Mouse (Mus musculus) MEL (cell line): ENCODE measurements at regions not wholly inside any gene's neighbourhood (a gene's known extent, or its start where the extent isn't known, plus 50 kb on each side); places are given as distances from the start of the nearest gene placed in this dataset.

Experiments used
- DNase-seq: peaks from one replicate; pipeline ENCODE4 v3.0.0; 2011; ENCODE audit warnings: low read depth, low spot score
- H3K27ac ChIP-seq: 2 replicates; pipeline ENCODE4 v1.5.1; 2012; ENCODE audit warnings: low read depth, mild to moderate bottlenecking, control low read depth, low read length, moderate library complexity; ENCODE audit not compliant: control insufficient read depth
- H3K27me3 ChIP-seq, 2 experiments: fragments of 150-350 bp in 1 of 2; sonication (generic) in 1 of 2; 2 replicates each; pipeline ENCODE4 v1.6.1; 2012; ENCODE audit warnings: low read length in 2 of 2, mild to moderate bottlenecking in 2 of 2, improper control_type of control experiment in 1 of 2, moderate library complexity in 1 of 2; ENCODE audit not compliant: insufficient read depth in 2 of 2, control insufficient read depth in 1 of 2
- H3K36me3 ChIP-seq, 2 experiments: 2 replicates each; pipeline ENCODE4 v1.6.1; 2012 to 2014; ENCODE audit warnings: low read length in 2 of 2, improper control_type of control experiment in 1 of 2, inconsistent platforms in 1 of 2, mild to moderate bottlenecking in 1 of 2; ENCODE audit not compliant: insufficient read depth in 2 of 2, control insufficient read depth in 1 of 2
- H3K4me1 ChIP-seq, 2 experiments: fragments of 150-350 bp in 1 of 2; sonication (generic) in 1 of 2; 2 replicates each; pipeline ENCODE4 v1.6.1; 2012; ENCODE audit warnings: low read length in 2 of 2, improper control_type of control experiment in 1 of 2, mild to moderate bottlenecking in 1 of 2; ENCODE audit not compliant: insufficient read depth in 2 of 2, control insufficient read depth in 1 of 2
- H3K4me3 ChIP-seq, 2 experiments: fragments of 150-350 bp in 1 of 2; sonication (generic) in 1 of 2; 2 replicates each; pipeline ENCODE4 v1.5.1; 2012; ENCODE audit warnings: low read depth in 2 of 2, low read length in 2 of 2, mild to moderate bottlenecking in 2 of 2, moderate library complexity in 2 of 2, control low read depth in 1 of 2, improper control_type of control experiment in 1 of 2; ENCODE audit not compliant: control insufficient read depth in 1 of 2, insufficient read depth in 1 of 2
- H3K79me2 ChIP-seq: 2 replicates; pipeline ENCODE4 v1.6.1; 2012; ENCODE audit warnings: mild to moderate bottlenecking, low read length, moderate library complexity; ENCODE audit not compliant: control insufficient read depth, poor library complexity, insufficient read depth
- H3K9ac ChIP-seq: 2 replicates; pipeline ENCODE4 v1.6.1; 2012; ENCODE audit warnings: low read depth, mild to moderate bottlenecking, control low read depth, low read length, moderate library complexity; ENCODE audit not compliant: control insufficient read depth, poor library complexity, severe bottlenecking
- H3K9me3 ChIP-seq: fragments of 150-350 bp; sonication (generic); replicated peaks from 2 replicates; pipeline ENCODE4 v1.6.1; 2012; ENCODE audit warnings: mild to moderate bottlenecking, low read length, improper control_type of control experiment, moderate library complexity; ENCODE audit not compliant: insufficient read depth
- BHLHE40 ChIP-seq: IDR thresholded peaks from 2 replicates; pipeline ENCODE4 v1.6.1; 2012; ENCODE audit warnings: low read depth, mild to moderate bottlenecking, inconsistent platforms, low read length, improper control_type of control experiment, borderline replicate concordance
- CHD1 ChIP-seq: IDR thresholded peaks from 2 replicates; pipeline ENCODE4 v1.6.1; 2012; ENCODE audit warnings: low read depth, mild to moderate bottlenecking, inconsistent platforms, low read length, improper control_type of control experiment
- CHD2 ChIP-seq: IDR thresholded peaks from 2 replicates; pipeline ENCODE4 v1.6.1; 2011; ENCODE audit warnings: low read length, improper control_type of control experiment
- CTCF ChIP-seq, 3 experiments: IDR thresholded peaks in 2 of 3; conservative IDR thresholded peaks in 1 of 3; 2 replicates each; pipeline ENCODE4 v1.5.1; 2011 to 2012; ENCODE audit warnings: low read length in 3 of 3, low read depth in 2 of 3, mild to moderate bottlenecking in 2 of 3, improper control_type of control experiment in 1 of 3, inconsistent platforms in 1 of 3, mixed read lengths in 1 of 3, moderate library complexity in 1 of 3; ENCODE audit not compliant: control insufficient read depth in 1 of 3, insufficient read depth in 1 of 3, poor library complexity in 1 of 3, severe bottlenecking in 1 of 3
- E2F4 ChIP-seq: IDR thresholded peaks from 2 replicates; pipeline ENCODE4 v1.6.1; 2011; ENCODE audit warnings: low read depth, low read length, improper control_type of control experiment, borderline replicate concordance
- ELF1 ChIP-seq: IDR thresholded peaks from 2 replicates; pipeline ENCODE4 v1.6.1; 2014; ENCODE audit warnings: low read depth, mild to moderate bottlenecking, inconsistent platforms, low read length, improper control_type of control experiment, moderate library complexity
- EP300 ChIP-seq, 2 experiments: IDR thresholded peaks; 2 replicates each; pipeline ENCODE4 v1.6.1; 2011; ENCODE audit warnings: improper control_type of control experiment in 2 of 2, low read length in 2 of 2, low read depth in 1 of 2, mild to moderate bottlenecking in 1 of 2
- ETS1 ChIP-seq: IDR thresholded peaks from 2 replicates; pipeline ENCODE4 v1.6.1; 2012; ENCODE audit warnings: low read depth, mild to moderate bottlenecking, inconsistent platforms, low read length, improper control_type of control experiment, moderate library complexity
- GABPA ChIP-seq: IDR thresholded peaks from 2 replicates; pipeline ENCODE4 v1.6.1; 2012; ENCODE audit warnings: low read depth, mild to moderate bottlenecking, inconsistent platforms, low read length, improper control_type of control experiment, moderate library complexity
- KAT2A ChIP-seq: conservative IDR thresholded peaks from 2 replicates; pipeline ENCODE4 v1.6.1; 2012; ENCODE audit warnings: low read depth, low read length, improper control_type of control experiment, inconsistent platforms
- MAX ChIP-seq: IDR thresholded peaks from 2 replicates; pipeline ENCODE4 v1.6.1; 2011; ENCODE audit warnings: low read length, improper control_type of control experiment
- MAZ ChIP-seq: IDR thresholded peaks from 2 replicates; pipeline ENCODE4 v1.6.1; 2012; ENCODE audit warnings: low read depth, mild to moderate bottlenecking, inconsistent platforms, low read length, improper control_type of control experiment
- MXI1 ChIP-seq: IDR thresholded peaks from 2 replicates; pipeline ENCODE4 v1.6.1; 2011; ENCODE audit warnings: mild to moderate bottlenecking, low read depth, low read length, improper control_type of control experiment
- MYC ChIP-seq: IDR thresholded peaks from 2 replicates; pipeline ENCODE4 v1.6.1; 2011; ENCODE audit warnings: low read depth, mild to moderate bottlenecking, low read length, improper control_type of control experiment, moderate library complexity
- NRF1 ChIP-seq: IDR thresholded peaks from 2 replicates; pipeline ENCODE4 v1.6.1; 2014; ENCODE audit warnings: low read depth, mild to moderate bottlenecking, inconsistent platforms, low read length, improper control_type of control experiment, moderate library complexity; ENCODE audit not compliant: poor library complexity, insufficient read depth, severe bottlenecking
- POLR2AphosphoS2 ChIP-seq: IDR thresholded peaks from 2 replicates; pipeline ENCODE4 v1.6.1; 2011; ENCODE audit warnings: low read length, improper control_type of control experiment
- POLR2AphosphoS5 ChIP-seq: IDR thresholded peaks from 2 replicates; pipeline ENCODE4 v1.6.1; 2012; ENCODE audit warnings: low read depth, borderline replicate concordance, mild to moderate bottlenecking, inconsistent platforms, low read length, moderate library complexity, mixed read lengths
- RAD21 ChIP-seq: IDR thresholded peaks from 2 replicates; pipeline ENCODE4 v1.6.1; 2011; ENCODE audit warnings: mild to moderate bottlenecking, low read depth, low read length, improper control_type of control experiment
- RCOR1 ChIP-seq: IDR thresholded peaks from 2 replicates; pipeline ENCODE4 v1.6.1; 2012; ENCODE audit warnings: low read depth, mild to moderate bottlenecking, inconsistent platforms, low read length, improper control_type of control experiment
- TBP ChIP-seq: IDR thresholded peaks from 2 replicates; pipeline ENCODE4 v1.8.0; 2011; ENCODE audit warnings: low read depth, low read length, improper control_type of control experiment
- TCF12 ChIP-seq: IDR thresholded peaks from 2 replicates; pipeline ENCODE4 v1.6.1; 2014; ENCODE audit warnings: low read depth, mild to moderate bottlenecking, inconsistent platforms, low read length, improper control_type of control experiment, moderate library complexity
- USF1 ChIP-seq: IDR thresholded peaks from 2 replicates; pipeline ENCODE4 v1.6.1; 2014; ENCODE audit warnings: low read depth, mild to moderate bottlenecking, inconsistent platforms, low read length, improper control_type of control experiment, moderate library complexity
- ZMIZ1 ChIP-seq: IDR thresholded peaks from 2 replicates; pipeline ENCODE4 v1.6.1; 2012; ENCODE audit warnings: low read depth, mild to moderate bottlenecking, inconsistent platforms, low read length, improper control_type of control experiment, moderate library complexity

DNA sequence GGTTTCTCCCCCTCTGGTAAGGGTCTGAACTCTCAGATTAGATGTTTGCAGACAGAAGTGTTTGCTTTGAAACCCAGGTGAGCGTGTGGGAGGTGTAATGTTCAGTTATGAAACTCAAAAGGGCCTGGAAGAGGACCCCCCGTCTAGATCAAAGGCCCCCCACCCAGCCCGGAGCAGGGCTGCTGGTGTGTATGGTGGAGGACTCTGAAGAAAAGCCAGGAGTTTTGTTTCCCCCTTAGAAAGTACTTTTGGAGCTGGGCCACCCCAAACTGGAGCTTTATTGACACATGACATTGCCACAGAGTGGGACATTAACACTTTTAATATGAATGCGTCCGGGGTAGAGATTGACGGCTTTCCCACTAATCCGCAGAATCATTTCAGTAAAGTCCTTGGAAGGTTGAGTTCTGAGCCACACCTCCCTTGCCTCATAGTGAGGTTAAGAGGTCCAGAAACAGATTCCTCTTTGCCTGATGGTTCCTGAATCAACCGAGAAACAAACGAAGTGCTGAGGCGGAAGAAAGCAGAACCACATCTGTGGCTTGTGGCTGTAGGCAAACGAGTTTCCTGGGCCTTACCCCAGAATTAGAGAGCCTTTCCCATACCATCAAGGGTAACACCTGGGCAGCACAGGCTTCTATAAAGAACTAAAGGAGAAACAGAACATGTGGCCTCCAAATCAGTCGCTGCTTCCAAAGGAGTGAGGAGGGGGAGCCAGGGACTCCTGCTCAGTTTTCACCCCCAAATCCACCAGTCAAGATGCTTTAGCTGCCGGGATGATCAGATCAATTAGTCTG, 78.0 kb upstream of the Ralgps2 start:
- DNase-seq: no peak
- no peaks in the 10 kb centered on the region for H3K79me2 ChIP-seq
- 0 out of 4 replicates have a peak, but pooled peaks cover 0 to 1% of the 10 kb centered on the region in 2 experiments for H3K27me3 ChIP-seq
- H3K9ac ChIP-seq: no peak overlapping the region
- H3K9me3 ChIP-seq: no peaks in the 10 kb centered on the region
- no peaks in the 10 kb centered on the region for H3K36me3 ChIP-seq
- H3K4me1 ChIP-seq: no peaks in the 10 kb centered on the region
- no peak overlapping the region for H3K27ac ChIP-seq
- TF ChIP-seq ELF1: no peak
- no peak for TF ChIP-seq TCF12
- no peak for TF ChIP-seq CTCF (IDR thresholded peaks at IDR 0.05 in 2 of 3, conservative IDR thresholded peaks at IDR 0.05 in 1 of 3; ENCODE audit: control insufficient read depth in 1 of 3, insufficient read depth in 1 of 3, low read depth in 2 of 3, low read length in 3 of 3, poor library complexity in 1 of 3, severe bottlenecking in 1 of 3)
- no peak for TF ChIP-seq MAX
- TF ChIP-seq MXI1: no peak
- no peak for TF ChIP-seq ETS1
- no peak overlapping the region for H3K4me3 ChIP-seq

DNA sequence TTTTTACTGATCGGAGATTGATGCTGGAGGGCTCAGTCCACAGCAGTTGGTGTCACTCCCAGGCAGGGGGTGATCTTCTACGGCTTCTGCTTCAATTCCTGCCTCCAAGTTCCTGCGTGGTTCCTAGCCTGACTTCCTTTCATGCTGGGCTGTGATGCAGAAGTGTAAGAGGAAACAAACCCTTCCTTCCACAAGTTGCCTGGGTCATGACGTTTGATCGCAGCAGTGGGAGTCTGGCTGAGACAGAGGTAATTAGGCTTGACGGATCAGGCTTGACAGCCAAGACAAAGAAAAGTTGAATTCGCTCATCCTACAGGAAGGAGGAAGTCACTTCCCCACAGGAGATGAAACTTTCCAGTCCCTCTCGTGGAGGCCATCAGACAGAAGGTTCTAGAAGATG, 77.2 kb upstream of the Ralgps2 start:
- no peak for DNase-seq
- H3K4me1 ChIP-seq: no peaks in the 10 kb centered on the region

DNA sequence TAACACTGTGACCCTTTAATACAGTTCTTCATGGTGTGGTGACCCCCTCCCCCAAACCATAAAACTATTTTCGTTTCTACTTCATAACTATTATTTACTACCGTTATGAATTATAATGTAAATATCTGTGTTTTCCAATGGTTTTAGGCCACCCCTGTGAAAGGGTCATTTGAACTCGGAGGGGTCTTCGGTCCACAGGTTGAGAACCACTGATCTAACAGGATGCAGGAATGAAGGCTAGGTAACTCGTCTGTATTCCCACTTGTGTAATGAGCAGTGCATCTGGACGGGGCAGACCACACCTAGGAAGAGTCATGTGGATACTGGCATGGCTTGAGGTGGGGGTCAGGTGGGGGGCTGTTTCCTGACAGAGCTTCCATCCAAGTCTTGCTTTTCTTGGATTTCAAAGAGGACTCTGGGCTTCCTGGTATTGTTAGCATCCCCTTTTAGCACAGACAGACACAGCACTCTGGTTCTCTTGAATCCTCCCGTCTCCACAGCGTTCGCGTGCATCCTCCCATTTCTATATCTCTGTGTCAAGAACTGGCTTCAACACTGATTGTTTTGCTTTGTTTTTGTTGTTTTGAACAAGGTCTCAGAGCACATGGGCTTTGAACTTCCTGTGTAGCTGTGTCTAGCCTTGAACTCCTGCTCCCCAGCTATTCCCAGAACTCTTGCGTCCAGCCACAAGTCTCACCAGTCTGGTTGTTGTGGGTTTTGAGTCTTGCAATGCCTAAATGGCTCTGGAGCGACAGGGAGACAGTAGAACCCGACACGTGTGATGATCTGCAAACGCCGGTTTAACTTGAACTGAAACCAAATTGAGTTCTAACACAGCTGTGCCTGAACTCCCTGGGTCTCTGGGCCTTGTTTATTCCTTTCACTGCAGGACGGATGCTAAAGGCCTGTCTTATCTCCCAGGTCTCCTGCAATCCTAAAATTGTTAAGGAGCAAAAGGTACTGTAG, 75.4 kb upstream of the Ralgps2 start:
- peaks cover 0 to 1% of the 10 kb centered on the region in 2 experiments; a peak in 1 of 4 replicates for H3K27me3 ChIP-seq
- no peak overlapping the region for H3K9ac ChIP-seq
- H3K79me2 ChIP-seq: no peaks in the 10 kb centered on the region
- H3K27ac ChIP-seq: no peak overlapping the region
- H3K9me3 ChIP-seq: no peaks in the 10 kb centered on the region
- no peak overlapping the region for H3K4me3 ChIP-seq
- no peaks in the 10 kb centered on the region for H3K36me3 ChIP-seq
- no peak for DNase-seq
- no peaks in the 10 kb centered on the region for H3K4me1 ChIP-seq
- TF ChIP-seq BHLHE40 (no peak), EP300 (IDR thresholded peaks at IDR 0.05; ENCODE audit: low read depth in 1 of 2, low read length in 2 of 2) (no peak), E2F4 (no peak), CHD1 (no peak), GABPA (no peak), RAD21 (no peak), TBP (no peak), POLR2AphosphoS5 (no peak), MAX (no peak), CHD2 (no peak), USF1 (no peak), RCOR1 (no peak), POLR2AphosphoS2 (no peak), ZMIZ1 (no peak), MAZ (no peak), NRF1 (no peak)

More for the DNA sequence above, 77.2 kb upstream of the Ralgps2 start:
- no peak overlapping the region for H3K9ac ChIP-seq
- no peaks in the 10 kb centered on the region for H3K36me3 ChIP-seq
- no peaks in the 10 kb centered on the region for H3K79me2 ChIP-seq
- TF ChIP-seq TBP (no peak), MYC (no peak), RCOR1 (no peak), KAT2A (no peak)
- no peak overlapping the region for H3K4me3 ChIP-seq
- no peaks in the 10 kb centered on the region for H3K9me3 ChIP-seq
- 0 out of 4 replicates have a peak, but pooled peaks cover 0 to 1% of the 10 kb centered on the region in 2 experiments for H3K27me3 ChIP-seq
- H3K27ac ChIP-seq: no peak overlapping the region
